20 mouse cellular contexts compared by ENCODE assay signal in the genomic region with DNA sequence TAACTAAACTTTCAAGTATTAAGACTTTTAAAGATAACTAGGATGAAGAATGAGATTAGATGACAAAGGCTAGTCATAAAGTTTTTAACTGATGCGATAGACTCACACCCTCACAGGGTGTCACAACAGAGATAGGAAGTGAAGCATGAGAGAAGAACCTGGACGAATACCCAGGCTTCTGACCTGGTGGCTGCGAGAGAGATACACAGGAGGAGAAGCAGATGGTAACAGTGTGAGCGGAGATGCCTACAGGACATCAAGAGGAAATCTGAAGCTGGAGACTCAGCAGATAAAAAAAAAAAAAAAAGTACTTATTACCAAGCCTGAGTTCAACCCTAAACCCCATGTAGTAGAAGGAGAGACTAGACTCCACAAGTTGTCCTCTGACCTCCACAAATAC. TPM values are rescaled to one million over a fixed set of nuclear protein-coding genes. Genes with fewer than 3 reads are reported as not detected.
DNase-seq lines count a peak whose midpoint lies in the region; ATAC-seq and TF ChIP-seq lines count a peak whose summit lies in the region.
"Had no signal": no experiment of that assay in that cellular context is flagged by ENCODE, and none has a peak within 500 bp of the region (broad histone marks: within the 10 kb centered on the region; RNA-seq: fewer than 3 reads in every experiment).

No protein-coding gene starts in this region.

- no peaks in the 10 kb centered on the region for H3K36me3 ChIP-seq in liver, postnatal 0 days (replicated peaks; ENCODE audit: insufficient read depth, low read length)
- H3K36me3 ChIP-seq: embryonic facial prominence, embryonic 13.5 days; forebrain, embryonic 12.5 days; intestine, embryonic 15.5 days had no signal

- ATAC-seq in liver, postnatal 0 days: no peak
- no peak for ATAC-seq in granulocyte monocyte progenitor cell, adult 5-6 weeks (replicated peaks; ENCODE audit: poor library complexity, severe bottlenecking)
- ATAC-seq: forebrain, embryonic 16.5 days; intestine, embryonic 15.5 days had no signal

- 73% methylated on average over 4 of the region's 4 CpGs for WGBS in liver, postnatal 0 days (ENCODE audit: insufficient replicate concordance)

- no peak overlapping the region for H3K4me3 ChIP-seq in liver, postnatal 0 days (ENCODE audit: low read depth, low read length)
- H3K4me3 ChIP-seq: embryonic facial prominence, embryonic 13.5 days; forebrain, embryonic 12.5 days; heart, embryonic 12.5 days; hindbrain, embryonic 10.5 days; intestine, embryonic 15.5 days had no signal

- H3K9ac ChIP-seq in liver, postnatal 0 days (replicated peaks): no peak overlapping the region
- H3K9ac ChIP-seq: embryonic facial prominence, embryonic 13.5 days; forebrain, embryonic 12.5 days; heart, embryonic 12.5 days; hindbrain, embryonic 14.5 days; intestine, embryonic 15.5 days had no signal

- no peak for TF ChIP-seq EP300 in liver, postnatal 0 days (IDR thresholded peaks at IDR 0.05; ENCODE audit: low read depth)

- peak; percentile 85 for DNase-seq in brain, adult 2 months (ENCODE audit: low read depth, low spot score)
- peak; percentile 52 to 78 for DNase-seq in cerebellum, adult 18-20 months
- peak; percentile 85 for DNase-seq in cerebellum, adult 9-11 months
- DNase-seq in cerebellum, postnatal 36 days: peak; percentile 54 to 55
- no peak for DNase-seq in liver, postnatal 0 days
- no peak for DNase-seq in gastrocnemius, adult 8-10 months (ENCODE audit: low spot score in 2 of 2)
- DNase-seq: adrenal gland, postnatal 10 days; gastrocnemius, postnatal 14 days had no signal

- no peak overlapping the region for H3K4me2 ChIP-seq in liver, postnatal 0 days (ENCODE audit: low read depth, low read length)
- H3K4me2 ChIP-seq: embryonic facial prominence, embryonic 13.5 days; forebrain, embryonic 12.5 days; heart, embryonic 12.5 days; hindbrain, embryonic 14.5 days; intestine, embryonic 15.5 days had no signal

- H3K4me1 ChIP-seq in liver, postnatal 0 days (ENCODE audit: insufficient read depth): no peaks in the 10 kb centered on the region
- H3K4me1 ChIP-seq: forebrain, embryonic 12.5 days; heart, embryonic 12.5 days; intestine, embryonic 15.5 days had no signal

- no peaks in the 10 kb centered on the region for H3K27me3 ChIP-seq in liver, postnatal 0 days (ENCODE audit: insufficient read depth, low read length)
- H3K27me3 ChIP-seq: embryonic facial prominence, embryonic 13.5 days; forebrain, embryonic 12.5 days; heart, embryonic 12.5 days; intestine, embryonic 15.5 days had no signal

- H3K27ac ChIP-seq in liver, postnatal 0 days (ENCODE audit: low read depth): no peak overlapping the region
- H3K27ac ChIP-seq: embryonic facial prominence, embryonic 13.5 days; forebrain, embryonic 12.5 days; hindbrain, embryonic 10.5 days; hindbrain, embryonic 14.5 days; intestine, embryonic 15.5 days had no signal

- H3K9me3 ChIP-seq in liver, postnatal 0 days (ENCODE audit: low read length): no peaks in the 10 kb centered on the region
- H3K9me3 ChIP-seq: embryonic facial prominence, embryonic 13.5 days; forebrain, embryonic 12.5 days; heart, embryonic 12.5 days; hindbrain, embryonic 10.5 days; intestine, embryonic 15.5 days had no signal

- TF ChIP-seq CTCF in liver, postnatal 0 days (IDR thresholded peaks at IDR 0.05; ENCODE audit: low read depth): no peak

RNA-seq across cellular contexts. Expression of gene Tshb, which starts 9.5 kb away (rescaled TPM):
- 0.04 TPM in 1 of 2 replicates, not detected in the other for polyA plus RNA-seq in liver, postnatal 0 days (2015; fragmentation: Nextera tagmentation; extraction: Ambion mirVana)
- not detected for total RNA-seq in gastrocnemius, adult 8-10 months (2022)
- not detected in 2 replicates for total RNA-seq in granulocyte monocyte progenitor cell, adult 5-6 weeks (2014; fragmentation: Nextera tagmentation)
- not detected in 2 replicates for total RNA-seq in granulocyte monocyte progenitor cell, adult 5-6 weeks (2017)
- total RNA-seq: adrenal gland, postnatal 10 days; adrenal gland, postnatal 4 days; gastrocnemius, postnatal 14 days; heart, adult 8-10 months; heart, postnatal 25 days; MEL had no signal
- polyA plus RNA-seq: hindbrain, embryonic 10.5 days had no signal

RNA-seq across cellular contexts. Expression of gene Tspan2, which starts 38.7 kb away (rescaled TPM):
- 1.9 and 2.1 TPM in 2 replicates for polyA plus RNA-seq in liver, postnatal 0 days (2015; fragmentation: Nextera tagmentation; extraction: Ambion mirVana)
- 1 to 10 TPM; 3.0 to 4.0 (median 3.3) TPM for total RNA-seq in gastrocnemius, adult 8-10 months (2022)
- total RNA-seq in granulocyte monocyte progenitor cell, adult 5-6 weeks (2014; fragmentation: Nextera tagmentation): 27.8 and 30.1 TPM in 2 replicates
- total RNA-seq in granulocyte monocyte progenitor cell, adult 5-6 weeks (2017): 18.4 and 19.9 TPM in 2 replicates
- total RNA-seq: MEL had no signal

Comparison
In these comparisons a context has a peak if more than half of its experiments do, and no peak if none do; other contexts are left out.
1. DNase-seq: peak in brain, adult 2 months (single experiment), cerebellum, adult 18-20 months (2 of 2), cerebellum, adult 9-11 months (single experiment) and cerebellum, postnatal 36 days (2 of 2); none in liver, postnatal 0 days (single experiment) and gastrocnemius, adult 8-10 months (0 of 2).